Mouse (Mus musculus): ENCODE measurements around the gene Usp21.

- TF ChIP-seq CTCF (IDR thresholded peaks at IDR 0.05; ENCODE audit: low read depth) (no peak), EP300 (IDR thresholded peaks at IDR 0.05; ENCODE audit: low read depth) (no peak)
These were observed 12.6 kb downstream of the Usp21 start for GRCm38 (mm10) chr1:171275144-171275734.
